Mouse (Mus musculus) CH12.LX (cell line): ENCODE measurements around the gene Akap8l. TPM values are rescaled to one million over a fixed set of nuclear protein-coding genes. Genes with fewer than 3 reads are reported as not detected.

ENCODE experiments used
- DNase-seq: peaks from one replicate; pipeline ENCODE4 v3.0.0-alpha.2; 2013; ENCODE audit errors: extremely low read depth
- H3K27ac ChIP-seq: 2 replicates; pipeline ENCODE4 v1.5.1; 2012; ENCODE audit warnings: low read depth, mild to moderate bottlenecking, control low read depth, moderate library complexity; ENCODE audit not compliant: insufficient read depth
- H3K27me3 ChIP-seq: replicated peaks from 2 replicates; pipeline ENCODE3; 2012; ENCODE audit warnings: inconsistent platforms
- H3K36me3 ChIP-seq, 2 experiments: replicated peaks in 1 of 2; 2 replicates each; pipeline versions ENCODE3 to v1.6.1; 2012; ENCODE audit warnings: inconsistent platforms in 1 of 2, low read length in 1 of 2, mild to moderate bottlenecking in 1 of 2, mixed read lengths in 1 of 2, moderate library complexity in 1 of 2; ENCODE audit not compliant: control insufficient read depth in 1 of 2, insufficient read depth in 1 of 2
- H3K4me1 ChIP-seq, 2 experiments: 2 replicates each; pipeline ENCODE4 v1.6.1; 2012; ENCODE audit warnings: inconsistent platforms in 1 of 2, moderate library complexity in 1 of 2; ENCODE audit not compliant: insufficient read depth in 2 of 2, control insufficient read depth in 1 of 2
- H3K4me2 ChIP-seq: 2 replicates; pipeline ENCODE4 v1.6.1; 2012; ENCODE audit warnings: low read depth, mild to moderate bottlenecking, control low read depth; ENCODE audit not compliant: poor library complexity, insufficient read depth, severe bottlenecking
- H3K4me3 ChIP-seq, 3 experiments: fragments of 150-350 bp in 1 of 3; sonication (generic) in 1 of 3; replicated peaks in 1 of 3; 2 replicates each; pipeline versions ENCODE3 to v1.5.1; 2011 to 2012; ENCODE audit warnings: low read depth in 2 of 3, low read length in 2 of 3, mild to moderate bottlenecking in 2 of 3, moderate library complexity in 2 of 3, control low read depth in 1 of 3, improper control_type of control experiment in 1 of 3, inconsistent platforms in 1 of 3, mixed read lengths in 1 of 3; ENCODE audit not compliant: poor library complexity in 1 of 3
- H3K79me2 ChIP-seq: replicated peaks from 2 replicates; pipeline ENCODE4 v1.6.1; 2012; ENCODE audit warnings: mild to moderate bottlenecking, moderate library complexity; ENCODE audit not compliant: control insufficient read depth, poor library complexity, insufficient read depth, severe bottlenecking; ENCODE audit errors: extremely low read depth
- H3K9ac ChIP-seq: 2 replicates; pipeline ENCODE4 v1.6.1; 2012; ENCODE audit warnings: low read depth, mild to moderate bottlenecking, control low read depth, moderate library complexity; ENCODE audit not compliant: insufficient read depth
- H3K9me3 ChIP-seq: replicated peaks from 2 replicates; pipeline ENCODE3; 2012; ENCODE audit warnings: low read length, inconsistent platforms, mixed read lengths
- CHD1 ChIP-seq: IDR thresholded peaks from 2 replicates; pipeline ENCODE4 v1.6.1; 2012; ENCODE audit warnings: low read depth, low read length, improper control_type of control experiment, inconsistent platforms
- CHD2 ChIP-seq: IDR thresholded peaks from 2 replicates; pipeline ENCODE4 v1.6.1; 2011; ENCODE audit warnings: low read length, improper control_type of control experiment
- E2F4 ChIP-seq: IDR thresholded peaks from 2 replicates; pipeline ENCODE4 v1.6.1; 2011; ENCODE audit warnings: low read depth, low read length, improper control_type of control experiment; ENCODE audit not compliant: insufficient replicate concordance
- ETS1 ChIP-seq: conservative IDR thresholded peaks from 2 replicates; pipeline ENCODE4 v1.6.1; 2012; ENCODE audit warnings: low read depth, mild to moderate bottlenecking, inconsistent platforms, low read length, improper control_type of control experiment, moderate library complexity
- GABPA ChIP-seq: IDR thresholded peaks from 2 replicates; pipeline ENCODE4 v1.6.1; 2012; ENCODE audit warnings: low read depth, low read length, improper control_type of control experiment, inconsistent platforms; ENCODE audit not compliant: insufficient replicate concordance
- HCFC1 ChIP-seq: IDR thresholded peaks from 2 replicates; pipeline ENCODE4 v1.6.1; 2012; ENCODE audit warnings: low read depth, mild to moderate bottlenecking, inconsistent platforms, low read length, improper control_type of control experiment
- IRF4 ChIP-seq: IDR thresholded peaks from 2 replicates; pipeline ENCODE4 v1.6.1; 2014; ENCODE audit warnings: low read depth, mild to moderate bottlenecking, inconsistent platforms, low read length, improper control_type of control experiment
- JUN ChIP-seq: IDR thresholded peaks from 2 replicates; pipeline ENCODE4 v1.6.1; 2011; ENCODE audit warnings: low read depth, mild to moderate bottlenecking, low read length, improper control_type of control experiment, moderate library complexity; ENCODE audit not compliant: insufficient read depth
- JUND ChIP-seq: conservative IDR thresholded peaks from 2 replicates; pipeline ENCODE4 v1.6.1; 2011; ENCODE audit warnings: low read depth, low read length, improper control_type of control experiment
- KAT2A ChIP-seq: IDR thresholded peaks from 2 replicates; pipeline ENCODE4 v1.6.1; 2012; ENCODE audit warnings: low read length, improper control_type of control experiment, inconsistent platforms; ENCODE audit not compliant: insufficient replicate concordance
- MAFK ChIP-seq: IDR thresholded peaks from 2 replicates; pipeline ENCODE4 v1.6.1; 2011; ENCODE audit warnings: low read length, improper control_type of control experiment; ENCODE audit not compliant: insufficient replicate concordance
- MAX ChIP-seq: IDR thresholded peaks from 2 replicates; pipeline ENCODE4 v1.6.1; 2011; ENCODE audit warnings: low read length, improper control_type of control experiment
- MAZ ChIP-seq: IDR thresholded peaks from 2 replicates; pipeline ENCODE4 v1.6.1; 2012; ENCODE audit warnings: low read depth, mild to moderate bottlenecking, inconsistent platforms, low read length, improper control_type of control experiment, moderate library complexity
- MEF2A ChIP-seq: IDR thresholded peaks from 2 replicates; pipeline ENCODE4 v1.6.1; 2014; ENCODE audit warnings: low read depth, mild to moderate bottlenecking, inconsistent platforms, low read length, improper control_type of control experiment, borderline replicate concordance
- MXI1 ChIP-seq: IDR thresholded peaks from 2 replicates; pipeline ENCODE4 v1.6.1; 2011; ENCODE audit warnings: mild to moderate bottlenecking, low read depth, low read length, improper control_type of control experiment
- MYC ChIP-seq: IDR thresholded peaks from 2 replicates; pipeline ENCODE4 v1.6.1; 2011; ENCODE audit warnings: low read depth, mild to moderate bottlenecking, improper control_type of control experiment, low read length
- NELFE ChIP-seq: IDR thresholded peaks from 2 replicates; pipeline ENCODE4 v1.6.1; 2011; ENCODE audit warnings: low read depth, low read length, improper control_type of control experiment
- NRF1 ChIP-seq: IDR thresholded peaks from 2 replicates; pipeline ENCODE4 v1.6.1; 2014; ENCODE audit warnings: low read depth, mild to moderate bottlenecking, inconsistent platforms, low read length, improper control_type of control experiment, moderate library complexity
- PAX5 ChIP-seq: IDR thresholded peaks from 2 replicates; pipeline ENCODE4 v1.6.1; 2012; ENCODE audit warnings: low read length, inconsistent platforms, mixed read lengths
- POLR2AphosphoS2 ChIP-seq: IDR thresholded peaks from 2 replicates; pipeline ENCODE4 v1.6.1; 2011; ENCODE audit warnings: low read depth, low read length, improper control_type of control experiment
- RCOR1 ChIP-seq: conservative IDR thresholded peaks from 2 replicates; pipeline ENCODE4 v1.6.1; 2012; ENCODE audit warnings: low read depth, mild to moderate bottlenecking, inconsistent platforms, low read length, improper control_type of control experiment
- SIN3A ChIP-seq: IDR thresholded peaks from 2 replicates; pipeline ENCODE4 v1.6.1; 2012; ENCODE audit warnings: low read length, improper control_type of control experiment, inconsistent platforms
- TCF12 ChIP-seq: IDR thresholded peaks from 2 replicates; pipeline ENCODE4 v1.6.1; 2014; ENCODE audit warnings: low read depth, mild to moderate bottlenecking, inconsistent platforms, low read length, improper control_type of control experiment
- USF1 ChIP-seq: IDR thresholded peaks from 2 replicates; pipeline ENCODE4 v1.6.1; 2014; ENCODE audit warnings: low read depth, mild to moderate bottlenecking, inconsistent platforms, low read length, improper control_type of control experiment
- ZKSCAN1 ChIP-seq: IDR thresholded peaks from 2 replicates; pipeline ENCODE4 v1.6.1; 2012; ENCODE audit warnings: low read depth, inconsistent platforms, low read length, improper control_type of control experiment, borderline replicate concordance
- ZMIZ1 ChIP-seq: IDR thresholded peaks from 2 replicates; pipeline ENCODE4 v1.6.1; 2012; ENCODE audit warnings: low read depth, mild to moderate bottlenecking, inconsistent platforms, low read length, improper control_type of control experiment
- dilution Hi-C: fragments of 300-500 bp; cut with MboI; formaldehyde crosslinking; loops from 2 replicates; pipeline ENCODE4 v1.14.3; 2020; ENCODE audit warnings: low sequenced_read_pairs; ENCODE audit not compliant: extremely low pct_unique_long_range_greater_than_20kb, extremely low pct_ligation_motif_present
- in situ Hi-C: fragments of 300-500 bp; cut with MboI; formaldehyde crosslinking; loops from 3 replicates; pipeline ENCODE4 v1.14.3; 2019; ENCODE audit warnings: low sequenced_read_pairs, low pct_ligation_motif_present, low pct_unique_long_range_greater_than_20kb, mixed read lengths
- polyA plus RNA-seq: library from polyadenylated mRNA; unstranded; fragments of >175 nt; gene quantifications from 2 replicates; pipeline ENCODE4 v1.2.1, GENCODE M21; 2012; ENCODE audit warnings: low read depth; ENCODE audit not compliant: insufficient read length
- total RNA-seq, 2 experiments: library from RNA; depleted of rRNA; stranded (reverse); fragments of 300-350 nt in 1 of 2; fragments of >200 nt in 1 of 2; gene quantifications; 2 replicates each; pipeline ENCODE4 v1.2.3; 2012 to 2014

The Akap8l gene
- total and polyA plus RNA-seq, 3 experiments = 29.6 to 43.4 (median 41.4) TPM

DNA sequence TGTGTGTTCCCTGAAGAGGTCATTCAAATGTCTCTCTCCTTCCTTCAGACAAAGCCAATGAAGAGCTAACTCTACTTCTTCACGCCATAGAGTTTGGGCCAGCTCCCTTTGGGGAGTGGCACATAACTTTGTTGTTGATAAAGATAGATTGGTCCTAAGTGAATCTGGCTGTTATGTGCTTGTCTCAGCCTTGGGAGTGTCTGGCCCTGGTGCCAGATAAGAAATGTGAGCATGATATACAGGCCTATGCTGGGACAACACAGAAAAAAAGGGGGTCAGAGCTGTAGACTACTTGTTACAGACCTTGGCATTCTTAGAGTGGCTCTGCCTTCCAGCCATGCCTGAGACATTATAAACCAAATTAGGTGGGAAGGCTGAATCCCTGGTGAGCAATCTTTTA lies 14.9 kb upstream of the Akap8l start:
- no peaks in the 10 kb centered on the region for H3K9me3 ChIP-seq
- TF ChIP-seq MEF2A (no peak), IRF4 (no peak), CHD2 (no peak), JUND (no peak), USF1 (no peak)
- peaks cover 9 to 24% of the 10 kb centered on the region in 2 experiments for H3K4me1 ChIP-seq
- no peak overlapping the region for H3K9ac ChIP-seq
- peaks cover 15 to 29% of the 10 kb centered on the region in 2 experiments for H3K36me3 ChIP-seq
- peaks cover 22% of the 10 kb centered on the region for H3K79me2 ChIP-seq
- DNase-seq = no peak
- dilution Hi-C loops = no loop called here
- H3K27me3 ChIP-seq = no peaks in the 10 kb centered on the region
- in situ Hi-C loops = no loop called here
- peak overlapping the region; percentile 72 for H3K4me2 ChIP-seq
- no peak overlapping the region for H3K27ac ChIP-seq
- H3K4me3 ChIP-seq = no peak overlapping the region

DNA sequence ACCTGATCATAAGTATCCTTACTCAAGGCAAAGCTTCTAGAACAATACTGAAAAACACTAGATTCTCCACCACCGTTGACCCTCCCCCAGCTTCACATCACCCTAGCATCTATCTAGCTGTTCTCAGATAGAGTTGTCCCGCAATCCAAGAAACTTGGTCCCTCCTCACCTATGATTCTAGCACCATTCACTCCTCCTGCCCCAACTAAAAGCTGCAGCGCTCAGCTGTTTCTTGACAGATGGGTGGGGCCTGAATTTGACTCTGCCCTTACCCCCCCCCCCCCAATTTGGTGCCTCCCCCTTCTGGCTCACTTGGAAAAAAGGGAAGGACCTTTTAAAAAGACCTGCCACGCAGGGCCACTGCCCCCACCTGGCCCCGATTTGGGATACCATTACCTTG lies 14.4 kb upstream of the Akap8l start:
- in situ Hi-C loops (no loop called here), dilution Hi-C loops (no loop called here)
- no peak for DNase-seq

DNA sequence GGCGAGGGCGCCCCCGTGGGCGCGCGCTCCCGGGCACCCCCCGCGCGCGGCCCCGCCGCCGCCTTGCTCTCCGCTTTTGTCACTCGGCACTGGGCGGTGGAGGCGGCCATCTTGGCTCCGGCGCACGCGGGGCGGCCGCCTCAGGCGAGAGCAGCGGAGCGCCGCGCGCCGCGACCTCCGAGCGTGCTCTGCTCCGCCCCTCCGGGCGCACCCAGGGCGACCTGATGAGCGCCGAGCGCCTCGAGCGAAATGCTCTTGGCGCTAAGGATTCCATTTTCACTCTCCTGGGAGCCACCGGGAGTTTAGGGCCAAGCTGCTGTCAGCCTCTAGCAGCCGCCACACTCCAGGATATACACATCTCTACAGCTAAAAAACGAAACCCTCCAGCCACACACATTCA lies 13.9 kb upstream of the Akap8l start:
- in situ Hi-C loops (no loop called here), dilution Hi-C loops (no loop called here)
- H3K79me2 ChIP-seq = peaks cover 22% of the 10 kb centered on the region
- H3K9ac ChIP-seq = peak overlapping the region; percentile 93
- peak; percentile 79 for DNase-seq
- no peaks in the 10 kb centered on the region for H3K27me3 ChIP-seq
- peak overlapping the region; percentile 72 for H3K4me2 ChIP-seq
- H3K9me3 ChIP-seq = no peaks in the 10 kb centered on the region
- peak overlapping the region; percentile 70 to 87 (median 86) for H3K4me3 ChIP-seq
- peaks cover 9 to 24% of the 10 kb centered on the region in 2 experiments for H3K4me1 ChIP-seq
- H3K36me3 ChIP-seq = peaks cover 24 to 39% of the 10 kb centered on the region in 2 experiments
- no peak overlapping the region for H3K27ac ChIP-seq
- TF ChIP-seq MXI1 = peak; percentile 91
- peak; percentile 74 for TF ChIP-seq MEF2A
- TF ChIP-seq TCF12 = peak; percentile 78
- TF ChIP-seq SIN3A = peak; percentile 93
- peak; percentile 81 for TF ChIP-seq HCFC1
- peak; percentile 66 for TF ChIP-seq NELFE
- no peak; the same call in 1 of the 2 replicates for TF ChIP-seq GABPA
- 0 out of 2 replicates have a peak, but pooled peaks have one; percentile 19 for TF ChIP-seq RCOR1
- peak; percentile 79; the same call in 1 of the 2 replicates for TF ChIP-seq MAZ
- no peak for TF ChIP-seq PAX5
- TF ChIP-seq MAX = peak; percentile 88
- peak; percentile 64; the same call in 1 of the 2 replicates for TF ChIP-seq KAT2A
- peak; percentile 74 for TF ChIP-seq NRF1
- TF ChIP-seq MYC = peak; percentile 72; the same call in 1 of the 2 replicates
- TF ChIP-seq CHD1 = no peak
- TF ChIP-seq USF1 = peak; percentile 53
- TF ChIP-seq ZMIZ1 = peak; percentile 67; the same call in 1 of the 2 replicates
- TF ChIP-seq IRF4 = 0 out of 2 replicates have a peak, but pooled peaks have one; percentile 28

More for the DNA sequence above, 14.4 kb upstream of the Akap8l start:
- H3K9me3 ChIP-seq = no peaks in the 10 kb centered on the region
- peaks cover 19 to 33% of the 10 kb centered on the region in 2 experiments for H3K36me3 ChIP-seq
- peaks cover 22% of the 10 kb centered on the region for H3K79me2 ChIP-seq
- H3K27ac ChIP-seq = no peak overlapping the region
- no peak for TF ChIP-seq HCFC1
- no peak for TF ChIP-seq GABPA
- no peak for TF ChIP-seq POLR2AphosphoS2
- TF ChIP-seq MXI1 = no peak
- TF ChIP-seq JUN = no peak
- TF ChIP-seq MAFK = no peak
- no peak for TF ChIP-seq TCF12
- no peak for TF ChIP-seq ETS1
- no peak for TF ChIP-seq NELFE
- no peak for TF ChIP-seq KAT2A
- TF ChIP-seq JUND = no peak
- no peak for TF ChIP-seq E2F4
- no peak for TF ChIP-seq ZKSCAN1
- TF ChIP-seq RCOR1 = no peak
- peak overlapping the region; percentile 49 to 86 (median 50) for H3K4me3 ChIP-seq
- H3K4me1 ChIP-seq = peaks cover 9 to 24% of the 10 kb centered on the region in 2 experiments
- peak overlapping the region; percentile 72 for H3K4me2 ChIP-seq
- H3K27me3 ChIP-seq = no peaks in the 10 kb centered on the region
- peak overlapping the region; percentile 42 for H3K9ac ChIP-seq
